ENCODE assay signal across 15 mouse cellular contexts in the genomic region with DNA sequence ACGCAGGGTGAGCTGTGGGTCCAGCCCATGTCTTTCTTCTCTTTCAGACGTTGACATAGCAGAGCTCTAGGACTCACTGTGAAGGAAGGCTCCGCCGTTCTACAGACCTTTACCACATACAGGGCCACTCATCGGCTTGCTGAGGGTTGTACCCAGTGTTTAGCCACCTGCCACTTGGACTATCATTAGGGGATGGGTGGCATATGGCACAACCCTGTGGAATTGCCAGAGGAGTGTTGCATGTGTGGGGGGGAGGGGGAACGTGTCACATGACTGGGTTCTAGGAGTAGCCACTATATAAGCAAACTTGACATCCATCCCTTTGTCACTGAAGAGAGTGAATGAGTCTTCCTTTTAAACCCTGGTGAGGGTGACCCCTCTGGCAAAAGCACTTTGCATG. TPM values are rescaled to one million over a fixed set of nuclear protein-coding genes. Genes with fewer than 3 reads are reported as not detected.
A peak's percentile ranks its signal among the peaks of the same experiment; 100 is the strongest.
DNase-seq lines count a peak whose midpoint lies in the region; ATAC-seq and TF ChIP-seq lines count a peak whose summit lies in the region.
"Had no signal": no experiment of that assay in that cellular context is flagged by ENCODE, and none has a peak within 500 bp of the region (broad histone marks: within the 10 kb centered on the region; RNA-seq: fewer than 3 reads in every experiment).

No protein-coding gene starts in this region.

- DNase-seq in cerebellum, adult 11 months: peak; percentile 45
- DNase-seq in cerebellum, adult 8-10 months: no peak
- DNase-seq in heart, adult 8-10 months (ENCODE audit: low spot score): no peak
- no peak for DNase-seq in midbrain, embryonic 10.5 days (ENCODE audit: low spot score)
- no peak for DNase-seq in stomach, postnatal 0 days (ENCODE audit: low spot score)
- DNase-seq in adipocyte (ENCODE audit: low spot score): no peak
- DNase-seq: kidney, adult 11 months; lung, postnatal 4 days; right cerebral cortex, postnatal 4 days; thymus, postnatal 4 days had no signal

- peak overlapping the region; percentile 86; the same call in 1 of the 2 replicates for H3K4me2 ChIP-seq in heart, embryonic 11.5 days
- H3K4me2 ChIP-seq in midbrain, embryonic 13.5 days (replicated peaks): no peak overlapping the region
- H3K4me2 ChIP-seq in stomach, postnatal 0 days (replicated peaks; ENCODE audit: low read depth): peak overlapping the region; percentile 92; the same call in 1 of the 2 replicates

- no peak overlapping the region for H3K27ac ChIP-seq in heart, embryonic 11.5 days (ENCODE audit: low read depth, low read length)
- H3K27ac ChIP-seq in midbrain, embryonic 10.5 days (replicated peaks): no peak overlapping the region
- H3K27ac ChIP-seq in midbrain, embryonic 13.5 days: no peak overlapping the region
- H3K27ac ChIP-seq in stomach, postnatal 0 days (replicated peaks): peak overlapping the region; percentile 63; the same call in 1 of the 2 replicates
- H3K27ac ChIP-seq: neural tube, embryonic 12.5 days had no signal

- H3K27me3 ChIP-seq in heart, embryonic 11.5 days (ENCODE audit: control insufficient read depth, insufficient read depth, low read length): no peaks in the 10 kb centered on the region
- no peaks in the 10 kb centered on the region for H3K27me3 ChIP-seq in midbrain, embryonic 10.5 days (ENCODE audit: low read depth, poor library complexity, severe bottlenecking)
- H3K27me3 ChIP-seq in midbrain, embryonic 13.5 days: no peaks in the 10 kb centered on the region
- H3K27me3 ChIP-seq in stomach, postnatal 0 days (ENCODE audit: control insufficient read depth, insufficient read depth, low read length): no peaks in the 10 kb centered on the region
- H3K27me3 ChIP-seq: neural tube, embryonic 12.5 days; Patski had no signal

- H3K4me1 ChIP-seq in heart, embryonic 11.5 days (ENCODE audit: control insufficient read depth, insufficient read depth, low read length): peaks cover 22% of the 10 kb centered on the region
- peaks cover 47% of the 10 kb centered on the region for H3K4me1 ChIP-seq in midbrain, embryonic 10.5 days
- peaks cover 39% of the 10 kb centered on the region for H3K4me1 ChIP-seq in midbrain, embryonic 13.5 days (replicated peaks)
- peaks cover 8% of the 10 kb centered on the region for H3K4me1 ChIP-seq in stomach, postnatal 0 days (replicated peaks; ENCODE audit: control insufficient read depth, insufficient read depth)

- no peak for TF ChIP-seq CTCF in stomach, postnatal 0 days (IDR thresholded peaks at IDR 0.05; ENCODE audit: low read depth)

- peaks cover 25% of the 10 kb centered on the region; the same call in 1 of the 2 replicates for H3K36me3 ChIP-seq in heart, embryonic 11.5 days (ENCODE audit: control insufficient read depth, insufficient read depth, low read length)
- H3K36me3 ChIP-seq in midbrain, embryonic 10.5 days: peaks cover 54% of the 10 kb centered on the region
- peaks cover 49% of the 10 kb centered on the region for H3K36me3 ChIP-seq in midbrain, embryonic 13.5 days
- H3K36me3 ChIP-seq in stomach, postnatal 0 days (ENCODE audit: control insufficient read depth, insufficient read depth, low read length): peaks cover 2% of the 10 kb centered on the region; the same call in 1 of the 2 replicates

- no peak for TF ChIP-seq EP300 in stomach, postnatal 0 days (optimal IDR thresholded peaks at IDR 0.05)

- no peak for ATAC-seq in heart, embryonic 11.5 days (replicated peaks; ENCODE audit: insufficient number of reproducible peaks, low FRiP score, low TSS enrichment)
- no peak for ATAC-seq in midbrain, embryonic 13.5 days
- no peak for ATAC-seq in stomach, postnatal 0 days (ENCODE audit: low FRiP score, low TSS enrichment)
- ATAC-seq: midbrain, embryonic 16.5 days; Patski had no signal

- no peak overlapping the region for H3K4me3 ChIP-seq in heart, embryonic 11.5 days (ENCODE audit: low read depth, low read length)
- peak overlapping the region; percentile 92 for H3K4me3 ChIP-seq in midbrain, embryonic 10.5 days
- no peak overlapping the region for H3K4me3 ChIP-seq in midbrain, embryonic 13.5 days (replicated peaks)
- H3K4me3 ChIP-seq in stomach, postnatal 0 days (ENCODE audit: low read depth, low read length): no peak overlapping the region
- H3K4me3 ChIP-seq: neural tube, embryonic 12.5 days had no signal

- 86% methylated on average over 6 of the region's 6 CpGs for WGBS in heart, embryonic 11.5 days (ENCODE audit: insufficient replicate concordance)
- 90% methylated on average over 6 of the region's 6 CpGs for WGBS in midbrain, embryonic 10.5 days
- 83% methylated on average over 6 of the region's 6 CpGs for WGBS in midbrain, embryonic 13.5 days
- WGBS in stomach, postnatal 0 days: 67% methylated on average over 6 of the region's 6 CpGs

- H3K9ac ChIP-seq in heart, embryonic 11.5 days (ENCODE audit: low read depth, low read length): no peak overlapping the region
- no peak overlapping the region for H3K9ac ChIP-seq in midbrain, embryonic 13.5 days (replicated peaks)
- H3K9ac ChIP-seq in stomach, postnatal 0 days (ENCODE audit: low read length): no peak overlapping the region
- H3K9ac ChIP-seq: neural tube, embryonic 12.5 days had no signal

- no peaks in the 10 kb centered on the region; the same call in 1 of the 2 replicates for H3K9me3 ChIP-seq in heart, embryonic 11.5 days (replicated peaks; ENCODE audit: control insufficient read depth, low read length)
- peaks cover 12% of the 10 kb centered on the region; the same call in 1 of the 2 replicates for H3K9me3 ChIP-seq in midbrain, embryonic 10.5 days (replicated peaks)
- H3K9me3 ChIP-seq in midbrain, embryonic 13.5 days: peaks cover 4% of the 10 kb centered on the region; the same call in 1 of the 2 replicates
- no peaks in the 10 kb centered on the region for H3K9me3 ChIP-seq in stomach, postnatal 0 days (ENCODE audit: control insufficient read depth, low read length)
- H3K9me3 ChIP-seq: neural tube, embryonic 12.5 days had no signal

RNA-seq across cellular contexts. Expression of a gene that starts 1.5 kb away (rescaled TPM):
- 30.0 and 33.9 TPM in 2 replicates for polyA plus RNA-seq in heart, embryonic 11.5 days (2014; fragmentation: Nextera tagmentation; extraction: Ambion mirVana)
- 10 to 100 TPM; 51.1 to 75.8 (median 59.4) TPM for total RNA-seq in heart, adult 8-10 months (2022)
- polyA plus RNA-seq in midbrain, embryonic 10.5 days (2016; fragmentation: Nextera tagmentation; extraction: Ambion mirVana): 21.7 and 28.8 TPM in 2 replicates
- 41.3 and 43.8 TPM in 2 replicates for polyA plus RNA-seq in midbrain, embryonic 13.5 days (2015; fragmentation: Nextera tagmentation; extraction: Ambion mirVana)
- 27.7 and 33.1 TPM in 2 replicates for polyA plus RNA-seq in stomach, postnatal 0 days (2015; fragmentation: Nextera tagmentation; extraction: Ambion mirVana)

RNA-seq across cellular contexts. Expression of a gene that starts 2.2 kb away (rescaled TPM):
- 147 TPM in 2 replicates for polyA plus RNA-seq in heart, embryonic 11.5 days (2014; fragmentation: Nextera tagmentation; extraction: Ambion mirVana)
- 10 to 100 TPM; 52.7 to 57.9 (median 55.4) TPM for total RNA-seq in heart, adult 8-10 months (2022)
- 104 and 113 TPM in 2 replicates for polyA plus RNA-seq in midbrain, embryonic 10.5 days (2016; fragmentation: Nextera tagmentation; extraction: Ambion mirVana)
- polyA plus RNA-seq in midbrain, embryonic 13.5 days (2015; fragmentation: Nextera tagmentation; extraction: Ambion mirVana): 91.5 and 102 TPM in 2 replicates
- 64.2 and 65.5 TPM in 2 replicates for polyA plus RNA-seq in stomach, postnatal 0 days (2015; fragmentation: Nextera tagmentation; extraction: Ambion mirVana)
